Mouse (Mus musculus): Measurements from ENCODE around the gene Elavl1.

DNA sequence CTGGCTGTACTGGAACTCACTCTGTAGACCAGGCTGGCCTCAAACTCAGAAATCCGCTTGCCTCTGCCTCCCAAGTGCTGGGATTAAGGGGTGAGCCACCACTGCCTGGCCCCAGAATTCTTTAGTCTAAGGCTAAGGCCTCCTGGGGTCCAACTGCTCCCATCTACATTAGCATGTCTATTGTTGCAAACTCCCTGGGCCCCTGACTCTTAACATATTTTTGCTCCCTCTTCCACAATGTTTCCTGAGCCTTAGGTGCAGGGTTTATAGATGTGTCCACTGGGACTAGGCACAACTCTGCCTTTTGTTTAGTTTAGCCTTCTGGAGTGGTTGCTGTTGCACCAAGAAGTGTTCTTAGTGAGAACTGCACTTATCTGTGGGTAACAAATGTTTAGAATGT lies 29.3 kb upstream of the Elavl1 start:
- TF ChIP-seq CTCF (IDR thresholded peaks at IDR 0.05; ENCODE audit: low read depth) (no peak), EP300 (optimal IDR thresholded peaks at IDR 0.05) (no peak)
